Mouse (Mus musculus) hindbrain, embryonic 16.5 days (tissue): Measurements from ENCODE around the gene Atg16l2. TPM values are rescaled to one million over a fixed set of nuclear protein-coding genes. Genes with fewer than 3 reads are reported as not detected.

Experiments
- ATAC-seq: fragments of 200-750 bp; cut with Nextera tagmentation; 2 replicates; pipeline ENCODE4 v1.8.0; 2017; ENCODE audit warnings: moderate TSS enrichment, moderate library complexity
- H3K27ac ChIP-seq: fragments of 300-500 bp; sonication (generic); 2 replicates; pipeline ENCODE4 v1.5.1; 2014; ENCODE audit warnings: low read depth, mild to moderate bottlenecking, control low read depth, low read length, moderate library complexity
- H3K27me3 ChIP-seq: fragments of 300-500 bp; sonication (generic); replicated peaks from 2 replicates; pipeline ENCODE4 v1.6.1; 2014; ENCODE audit warnings: low read length; ENCODE audit not compliant: control insufficient read depth, insufficient read depth
- H3K36me3 ChIP-seq: fragments of 300-500 bp; sonication (generic); 2 replicates; pipeline ENCODE4 v1.6.1; 2014; ENCODE audit warnings: mild to moderate bottlenecking, low read length, moderate library complexity, mixed read lengths; ENCODE audit not compliant: control insufficient read depth, insufficient read depth
- H3K4me1 ChIP-seq: fragments of 300-500 bp; sonication (generic); 2 replicates; pipeline ENCODE4 v1.6.1; 2014; ENCODE audit warnings: low read depth, low read length; ENCODE audit not compliant: control insufficient read depth, insufficient read depth
- H3K4me2 ChIP-seq: fragments of 300-500 bp; sonication (generic); 2 replicates; pipeline ENCODE4 v1.6.1; 2014; ENCODE audit warnings: mild to moderate bottlenecking, low read length, control low read depth, moderate library complexity
- H3K4me3 ChIP-seq: fragments of 300-500 bp; sonication (generic); 2 replicates; pipeline ENCODE4 v1.5.1; 2014; ENCODE audit warnings: mild to moderate bottlenecking, low read length, control low read depth, moderate library complexity
- H3K9ac ChIP-seq: fragments of 300-500 bp; sonication (generic); 2 replicates; pipeline ENCODE4 v1.6.1; 2014; ENCODE audit warnings: low read depth, mild to moderate bottlenecking, control low read depth, low read length, moderate library complexity
- H3K9me3 ChIP-seq: fragments of 300-500 bp; sonication (generic); 2 replicates; pipeline ENCODE4 v1.6.1; 2014; ENCODE audit warnings: mild to moderate bottlenecking, low read length, moderate library complexity; ENCODE audit not compliant: control insufficient read depth
- WGBS: fragments of 180-500 bp; shearing (Covaris S2); extraction: QIAGEN DNeasy Blood & Tissue Kit; methylation state at CpG from one replicate; pipeline ENCODE4 v1.1.7; 2014; 5-methylcytosine and 5-hydroxymethylcytosine counted together
- polyA plus RNA-seq: library from polyadenylated mRNA; unstranded; fragments of >200 nt; fragmentation: Nextera tagmentation; extraction: Ambion mirVana; gene quantifications from 2 replicates; pipeline ENCODE4 v1.2.1, GENCODE M21; 2015

Atg16l2 gene
- polyA plus RNA-seq, 1 experiment from 2014 or later, result 34.0 TPM

- 83% methylated on average over 5 of the region's 5 CpGs for WGBS
- Histone ChIP-seq H3K9me3 (no peaks in the 10 kb centered on the region), H3K4me3 (no peak overlapping the region), H3K36me3 (no peaks in the 10 kb centered on the region), H3K27ac (no peak overlapping the region), H3K4me1 (peaks cover 20% of the 10 kb centered on the region), H3K9ac (no peak overlapping the region), H3K27me3 (no peaks in the 10 kb centered on the region), H3K4me2 (no peak overlapping the region)
- ATAC-seq, result no peak
Measured at GRCm38 (mm10) chr7:101326006-101326405, 24.0 kb upstream of the Atg16l2 start.

- peaks cover 2% of the 10 kb centered on the region; the same call in 1 of the 2 replicates for H3K27me3 ChIP-seq
- H3K4me2 ChIP-seq, result no peak overlapping the region
- H3K4me1 ChIP-seq, result peaks cover 23% of the 10 kb centered on the region
- no peak overlapping the region for H3K4me3 ChIP-seq
- no peak overlapping the region for H3K9ac ChIP-seq
- no peak overlapping the region for H3K27ac ChIP-seq
- no peak for ATAC-seq
- no peaks in the 10 kb centered on the region for H3K9me3 ChIP-seq
- H3K36me3 ChIP-seq, result no peaks in the 10 kb centered on the region
- 68% methylated on average over 6 of the region's 6 CpGs for WGBS
Measured at GRCm38 (mm10) chr7:101324142-101324962, 22.3 kb upstream of the Atg16l2 start.

GRCm38 (mm10) chr7:101323141-101323594, 21.1 kb upstream of the Atg16l2 start:
- Histone ChIP-seq H3K27me3 (peaks cover 2% of the 10 kb centered on the region; the same call in 1 of the 2 replicates), H3K9me3 (no peaks in the 10 kb centered on the region), H3K4me2 (no peak overlapping the region), H3K27ac (no peak overlapping the region), H3K4me1 (peaks cover 15% of the 10 kb centered on the region), H3K36me3 (no peaks in the 10 kb centered on the region), H3K4me3 (no peak overlapping the region), H3K9ac (no peak overlapping the region)
- 0 out of 2 replicates have a peak, but pooled peaks have one; percentile 12 for ATAC-seq
- 59% methylated on average over 4 of the region's 4 CpGs for WGBS

- Histone ChIP-seq H3K9me3 (no peaks in the 10 kb centered on the region), H3K4me2 (peak overlapping the region; percentile 99), H3K9ac (peak overlapping the region; percentile 79), H3K27me3 (peaks cover 2% of the 10 kb centered on the region; the same call in 1 of the 2 replicates), H3K36me3 (no peaks in the 10 kb centered on the region), H3K4me1 (peaks cover 15% of the 10 kb centered on the region), H3K27ac (no peak overlapping the region), H3K4me3 (peak overlapping the region; percentile 87)
- under 1% methylated on average over 52 of the region's 61 CpGs for WGBS
- ATAC-seq, result peak; percentile 51
Measured at GRCm38 (mm10) chr7:101321218-101321827, 19.3 kb upstream of the Atg16l2 start.

- ATAC-seq, result peak; percentile 72
- H3K4me1 ChIP-seq, result peaks cover 15% of the 10 kb centered on the region
- H3K27me3 ChIP-seq, result peaks cover 2% of the 10 kb centered on the region; the same call in 1 of the 2 replicates
- H3K9ac ChIP-seq, result peak overlapping the region; percentile 79
- H3K4me2 ChIP-seq, result peak overlapping the region; percentile 99
- H3K27ac ChIP-seq, result no peak overlapping the region
- WGBS, result 5% methylated on average over 27 of the region's 37 CpGs
- H3K4me3 ChIP-seq, result peak overlapping the region; percentile 87
- no peaks in the 10 kb centered on the region for H3K9me3 ChIP-seq
- no peaks in the 10 kb centered on the region for H3K36me3 ChIP-seq
Measured at GRCm38 (mm10) chr7:101320399-101321217, 18.6 kb upstream of the Atg16l2 start.

- Histone ChIP-seq H3K27ac (no peak overlapping the region), H3K27me3 (peaks cover 2% of the 10 kb centered on the region; the same call in 1 of the 2 replicates), H3K4me2 (no peak overlapping the region), H3K4me1 (peaks cover 15% of the 10 kb centered on the region), H3K4me3 (no peak overlapping the region), H3K9me3 (no peaks in the 10 kb centered on the region), H3K9ac (no peak overlapping the region), H3K36me3 (no peaks in the 10 kb centered on the region)
- no peak for ATAC-seq
- WGBS, result 92% methylated on average over 1 of the region's 1 CpGs
Measured at GRCm38 (mm10) chr7:101319796-101320195, 17.7 kb upstream of the Atg16l2 start.

- ATAC-seq, result no peak
- no peaks in the 10 kb centered on the region for H3K9me3 ChIP-seq
- peaks cover 15% of the 10 kb centered on the region for H3K4me1 ChIP-seq
- H3K4me3 ChIP-seq, result no peak overlapping the region
- no peaks in the 10 kb centered on the region for H3K36me3 ChIP-seq
- no peak overlapping the region for H3K9ac ChIP-seq
- peaks cover 2% of the 10 kb centered on the region; the same call in 1 of the 2 replicates for H3K27me3 ChIP-seq
- H3K27ac ChIP-seq, result no peak overlapping the region
- H3K4me2 ChIP-seq, result no peak overlapping the region
- WGBS, result 70% methylated on average over 4 of the region's 4 CpGs
Measured at GRCm38 (mm10) chr7:101318848-101319247, 16.8 kb upstream of the Atg16l2 start.

- no peak within 1 kb of the TSS for H3K9ac ChIP-seq
- no peak for ATAC-seq
- WGBS, result 63% methylated on average over 3 of the region's 3 CpGs
Measured at GRCm38 (mm10) chr7:101317014-101317413, 15.0 kb upstream of the Atg16l2 start, which contains the start of gene Stard10. Gene Stard10 (plus strand): TSS chr7:101317086.

More at GRCm38 (mm10) chr7:101317014-101317413, 15.0 kb upstream of the Atg16l2 start, which contains the start of gene Stard10:
- H3K27me3 ChIP-seq, result peaks cover 2% of the 10 kb centered on the region; the same call in 1 of the 2 replicates
- H3K4me1 ChIP-seq, result peaks cover 12% of the 10 kb centered on the region
- H3K4me2 ChIP-seq, result no peak within 1 kb of the TSS
- H3K27ac ChIP-seq, result no peak within 1 kb of the TSS
- H3K4me3 ChIP-seq, result no peak within 1 kb of the TSS
- no peaks in the 10 kb centered on the region for H3K9me3 ChIP-seq
- no peaks in the 10 kb centered on the region for H3K36me3 ChIP-seq
